Mouse (Mus musculus) olfactory bulb, adult 2 months (tissue): ENCODE results near the gene Olfr453. TPM values are rescaled to one million over a fixed set of nuclear protein-coding genes. Genes with fewer than 3 reads are reported as not detected.
A peak's percentile ranks its signal among the peaks of the same experiment; 100 is the strongest.

Experiments
- H3K27ac ChIP-seq: fragments of 200-500 bp; 2 replicates; pipeline ENCODE4 v1.5.1; 2012; ENCODE audit warnings: low read depth, low read length; ENCODE audit not compliant: insufficient read depth
- H3K4me1 ChIP-seq: fragments of 200-500 bp; 2 replicates; pipeline ENCODE4 v1.6.1; 2012; ENCODE audit warnings: low read length; ENCODE audit not compliant: control insufficient read depth, insufficient read depth
- H3K4me3 ChIP-seq: fragments of 200-500 bp; 2 replicates; pipeline ENCODE4 v1.5.1; 2012; ENCODE audit warnings: mild to moderate bottlenecking, low read depth, low read length, moderate library complexity; ENCODE audit not compliant: insufficient read depth
- CTCF ChIP-seq: fragments of 200-500 bp; IDR thresholded peaks from 2 replicates; pipeline ENCODE4 v1.5.1; 2012; ENCODE audit warnings: low read depth, mild to moderate bottlenecking, low read length, moderate library complexity; ENCODE audit not compliant: insufficient read depth
- POLR2A ChIP-seq: fragments of 200-500 bp; IDR thresholded peaks from 2 replicates; pipeline ENCODE4 v1.6.1; 2012; ENCODE audit warnings: mild to moderate bottlenecking, low read depth, low read length, moderate library complexity; ENCODE audit not compliant: insufficient read depth
- WGBS: fragments of 180-500 bp; shearing (Covaris S2); methylation state at CpG from one replicate; pipeline ENCODE4 v1.1.7; 2018; 5-methylcytosine and 5-hydroxymethylcytosine counted together
- polyA plus RNA-seq: library from polyadenylated mRNA; stranded (reverse); fragments of >200 nt; gene quantifications from 2 replicates; pipeline ENCODE4 v1.2.4, GENCODE M21; 2012; ENCODE audit warnings: low replicate concordance; ENCODE audit not compliant: missing spikeins, insufficient read depth, insufficient read length

Olfr453 gene
- polyA plus RNA-seq = not detected in 2 replicates

DNA sequence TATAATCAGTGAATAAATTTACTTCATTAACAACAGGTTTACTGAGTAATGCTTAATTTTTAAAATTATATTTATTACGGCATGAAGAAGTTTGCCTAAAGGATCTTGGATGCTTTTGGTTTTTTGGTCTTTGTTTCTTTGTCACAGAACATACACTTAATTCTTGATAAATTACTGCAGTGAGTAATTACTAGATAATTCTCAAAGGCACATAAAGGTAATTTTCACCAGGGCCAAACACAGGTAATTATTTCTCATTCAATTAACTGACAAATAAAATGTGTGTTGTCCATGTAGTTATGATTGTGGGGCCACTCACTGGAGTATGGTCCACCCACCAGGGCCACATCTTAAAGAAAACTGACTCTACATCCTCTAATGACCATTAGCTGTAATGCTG lies at the start of gene Olfr453:
Gene Olfr453 (plus strand): TSS at position 301 of the 400 bp plus-strand sequence.
- no peaks in the 10 kb centered on the region for H3K4me1 ChIP-seq
- no peak within 1 kb of the TSS for H3K27ac ChIP-seq
- 68% methylated on average over 1 of the region's 1 CpGs for WGBS
- TF ChIP-seq CTCF = no peak
- TF ChIP-seq POLR2A = no peak
- no peak within 1 kb of the TSS for H3K4me3 ChIP-seq

DNA sequence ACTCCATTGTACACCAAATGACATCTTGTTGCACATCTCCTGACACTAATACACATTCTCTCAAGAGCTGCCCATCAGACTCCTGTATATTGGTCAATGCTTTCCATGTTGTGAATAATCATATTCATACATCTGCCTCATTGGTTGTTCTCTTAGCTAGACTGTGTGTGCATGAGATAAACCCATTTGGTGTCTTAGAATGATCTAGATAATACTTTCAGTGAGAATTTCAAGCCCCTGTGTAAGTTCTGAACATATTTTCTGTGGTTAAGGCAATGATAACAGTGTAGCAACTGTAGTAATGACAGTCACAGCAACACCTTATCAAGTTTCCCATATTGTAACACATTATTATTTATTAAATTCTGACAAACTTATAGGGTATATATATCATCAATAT lies 49.4 kb upstream of the Olfr453 start:
- peaks cover 5% of the 10 kb centered on the region for H3K4me1 ChIP-seq
- TF ChIP-seq CTCF (no peak), POLR2A (no peak)

DNA sequence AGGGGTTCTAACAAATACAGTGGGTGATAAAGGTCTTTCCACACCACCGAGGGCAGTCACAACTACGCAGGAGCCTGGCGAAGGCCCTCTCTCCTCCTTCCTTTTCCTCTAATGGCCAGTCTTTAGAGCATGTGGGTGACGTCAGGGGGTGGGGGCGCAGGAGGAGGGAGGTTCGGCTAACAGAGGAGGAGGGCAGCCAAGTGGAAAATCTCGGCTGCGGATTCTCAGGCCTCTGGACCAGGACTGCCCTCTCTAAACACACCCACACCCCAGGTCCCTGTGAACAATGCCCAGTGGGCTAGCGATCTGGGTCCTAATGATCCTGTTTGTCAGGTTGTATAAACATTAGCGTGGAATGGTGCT lies 47.0 kb upstream of the Olfr453 start:
- TF ChIP-seq POLR2A = no peak
- TF ChIP-seq CTCF = no peak
- 2% methylated on average over 10 of the region's 10 CpGs for WGBS
- H3K27ac ChIP-seq = peak overlapping the region; percentile 92

More for the DNA sequence above, 49.4 kb upstream of the Olfr453 start:
- H3K27ac ChIP-seq = no peak overlapping the region
- no peak overlapping the region for H3K4me3 ChIP-seq

DNA sequence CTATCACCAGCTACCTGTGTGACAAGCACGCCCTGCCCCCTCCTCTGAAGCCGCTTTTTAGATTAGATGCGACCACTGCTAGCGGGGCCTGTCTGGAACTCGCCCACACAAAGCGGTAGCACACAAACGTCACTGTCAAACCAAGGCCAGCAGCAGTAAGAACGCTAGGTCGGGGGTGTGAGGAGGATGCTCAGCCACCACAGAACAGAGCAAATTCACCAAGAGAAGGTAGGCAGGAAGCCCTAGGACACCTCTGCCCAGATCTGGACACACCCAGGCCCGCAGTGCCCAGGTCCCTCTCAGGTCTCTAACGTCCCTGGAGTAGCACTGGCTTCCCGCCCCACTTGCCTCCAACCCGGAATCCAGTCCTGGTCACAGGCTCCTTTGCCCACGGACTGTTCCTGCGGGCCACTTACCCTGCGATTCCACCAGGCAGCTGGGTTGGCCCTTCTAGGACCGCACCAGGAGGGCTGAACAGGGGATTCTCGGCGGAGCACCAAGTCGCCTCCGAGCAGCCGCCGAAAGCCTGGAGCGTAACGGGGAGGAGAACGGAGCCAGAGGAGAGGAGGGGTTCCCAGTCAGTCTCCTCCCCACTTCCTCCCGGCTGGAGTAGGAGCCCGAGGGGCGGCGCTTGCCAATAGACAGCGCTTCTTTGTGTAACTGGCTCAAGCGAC lies 46.5 kb upstream of the Olfr453 start:
- WGBS = under 1% methylated on average over 32 of the region's 32 CpGs

More for the DNA sequence above, 47.0 kb upstream of the Olfr453 start:
- peak overlapping the region; percentile 93 for H3K4me3 ChIP-seq
- H3K4me1 ChIP-seq = peaks cover 8% of the 10 kb centered on the region

DNA sequence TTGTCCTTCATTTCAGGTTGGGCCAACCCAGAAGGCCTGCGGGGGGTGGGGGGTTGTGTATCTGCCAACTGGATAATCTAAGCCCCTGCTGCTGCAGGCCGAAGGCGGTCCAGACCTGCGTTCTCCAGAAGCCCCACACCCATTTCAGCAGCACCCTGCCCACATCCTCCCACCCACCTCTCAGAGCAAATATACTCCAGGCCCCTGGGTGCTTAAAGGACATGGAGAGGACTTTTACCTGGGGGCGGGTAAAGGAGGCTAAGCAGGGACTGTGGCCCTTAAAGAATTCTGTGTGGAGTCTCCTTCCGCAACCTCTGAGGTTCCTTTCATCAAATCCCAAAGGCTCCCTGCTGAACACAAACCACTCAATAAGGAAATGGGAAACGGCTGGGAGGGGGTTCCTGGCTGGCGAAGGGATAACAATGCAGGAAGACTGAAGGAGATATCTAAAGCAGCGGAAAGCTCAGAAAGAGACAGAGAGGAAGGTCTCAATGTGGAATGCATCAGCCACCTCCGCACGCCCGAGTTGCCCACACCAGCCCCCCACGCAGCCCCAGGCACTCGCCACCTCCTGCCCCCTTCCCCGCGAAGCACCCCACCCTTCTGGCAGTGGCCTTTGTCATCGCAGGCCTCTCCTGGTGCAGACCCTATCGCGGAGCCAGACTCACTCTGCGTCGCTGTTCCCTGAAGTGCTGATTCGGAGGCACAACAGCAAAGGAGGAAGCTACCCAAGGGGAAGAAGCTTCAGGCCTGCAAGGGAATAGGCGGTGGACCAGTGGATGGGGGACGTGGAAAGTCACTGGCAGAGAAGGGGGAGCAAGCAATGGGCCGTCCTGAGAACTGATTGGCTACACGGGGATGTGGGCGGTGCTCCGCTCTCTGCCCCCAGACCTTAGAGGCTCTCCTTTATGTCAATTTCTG lies 29.6 kb upstream of the Olfr453 start, which contains the start of gene Tcaf1:
Gene Tcaf1 (minus strand): TSS at position 798 of the 921 bp plus-strand sequence.
- TF ChIP-seq POLR2A (peak; percentile 67), CTCF (no peak)
- peak within 1 kb of the TSS; percentile 84 for H3K27ac ChIP-seq
- peak within 1 kb of the TSS; percentile 73 for H3K4me3 ChIP-seq
- 1% methylated on average over 28 of the region's 28 CpGs for WGBS
- H3K4me1 ChIP-seq = peaks cover 5% of the 10 kb centered on the region; the same call in 1 of the 2 replicates

More for the DNA sequence above, 46.5 kb upstream of the Olfr453 start:
- H3K27ac ChIP-seq = peak overlapping the region; percentile 92
- H3K4me1 ChIP-seq = peaks cover 8% of the 10 kb centered on the region
- peak overlapping the region; percentile 93 for H3K4me3 ChIP-seq
- TF ChIP-seq POLR2A = peak; percentile 52; the same call in 1 of the 2 replicates
- no peak for TF ChIP-seq CTCF

DNA sequence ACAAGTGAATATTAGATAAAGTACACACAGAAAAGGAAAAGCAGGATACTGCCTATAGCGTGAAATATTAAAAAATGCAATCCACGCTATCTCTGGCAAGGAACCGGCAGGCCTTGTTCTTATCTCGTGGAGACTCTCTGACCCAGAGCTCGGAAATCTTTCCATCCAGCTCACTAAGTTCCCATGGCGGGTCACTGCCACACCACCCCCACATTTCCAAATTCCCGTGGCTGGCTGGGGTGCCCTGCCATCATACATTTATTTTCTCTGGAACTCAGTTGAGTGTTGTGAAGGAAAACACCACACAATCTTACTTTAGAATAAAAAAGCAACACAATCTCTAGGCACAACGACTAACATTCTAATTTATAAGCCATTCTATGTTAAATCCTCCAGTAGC lies 24.5 kb upstream of the Olfr453 start:
- Histone ChIP-seq H3K27ac (no peak overlapping the region), H3K4me3 (no peak overlapping the region), H3K4me1 (peaks cover 3% of the 10 kb centered on the region; the same call in 1 of the 2 replicates)
- TF ChIP-seq CTCF (no peak), POLR2A (no peak)
- 88% methylated on average over 8 of the region's 8 CpGs for WGBS

DNA sequence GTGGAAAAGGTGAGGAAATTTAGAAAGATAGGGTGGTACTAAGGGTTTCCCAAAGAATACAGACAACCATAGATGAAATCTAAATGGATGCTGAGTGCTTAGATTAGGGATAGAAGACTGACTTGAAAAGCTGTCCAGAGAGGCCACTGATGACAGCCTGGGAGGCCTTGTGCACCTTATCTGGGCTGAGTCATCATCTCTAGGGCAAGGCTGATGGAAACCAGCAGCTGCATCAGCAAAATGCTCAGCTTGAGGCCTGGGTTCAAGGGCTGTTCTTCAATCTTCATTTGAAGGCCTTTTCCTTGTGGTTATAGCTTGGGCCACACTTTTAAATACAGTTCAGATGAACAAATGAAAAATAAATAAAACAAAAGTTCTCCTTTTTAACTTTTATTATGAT lies 21.2 kb upstream of the Olfr453 start:
- H3K4me1 ChIP-seq = no peaks in the 10 kb centered on the region
- TF ChIP-seq CTCF (no peak), POLR2A (no peak)
- H3K27ac ChIP-seq = no peak overlapping the region

DNA sequence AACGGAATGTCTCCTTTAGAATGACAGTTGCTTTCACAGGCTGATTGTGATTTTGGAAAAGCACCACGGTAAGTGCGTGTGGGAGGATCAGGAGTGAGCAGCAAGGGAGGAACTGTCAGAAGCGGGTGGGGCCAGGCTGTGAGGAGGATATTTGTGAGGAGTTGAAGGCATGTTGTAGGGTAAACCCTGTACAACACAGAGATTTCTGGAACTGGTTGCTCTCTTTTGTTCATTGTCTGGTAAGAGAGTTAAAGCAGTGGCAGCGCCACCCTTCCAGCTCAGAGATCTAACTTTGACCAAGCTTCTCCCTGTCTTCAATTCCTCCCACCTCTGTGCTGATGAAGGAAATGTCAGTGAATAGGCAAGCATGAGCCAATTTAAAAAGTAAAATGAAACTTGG lies 3.1 kb downstream of the Olfr453 start:
- H3K4me1 ChIP-seq = no peaks in the 10 kb centered on the region
- H3K27ac ChIP-seq = no peak overlapping the region
- 76% methylated on average over 5 of the region's 5 CpGs for WGBS
- no peak overlapping the region for H3K4me3 ChIP-seq
- no peak for TF ChIP-seq CTCF
- no peak for TF ChIP-seq POLR2A

More for the DNA sequence above, 21.2 kb upstream of the Olfr453 start:
- H3K4me3 ChIP-seq = no peak overlapping the region

DNA sequence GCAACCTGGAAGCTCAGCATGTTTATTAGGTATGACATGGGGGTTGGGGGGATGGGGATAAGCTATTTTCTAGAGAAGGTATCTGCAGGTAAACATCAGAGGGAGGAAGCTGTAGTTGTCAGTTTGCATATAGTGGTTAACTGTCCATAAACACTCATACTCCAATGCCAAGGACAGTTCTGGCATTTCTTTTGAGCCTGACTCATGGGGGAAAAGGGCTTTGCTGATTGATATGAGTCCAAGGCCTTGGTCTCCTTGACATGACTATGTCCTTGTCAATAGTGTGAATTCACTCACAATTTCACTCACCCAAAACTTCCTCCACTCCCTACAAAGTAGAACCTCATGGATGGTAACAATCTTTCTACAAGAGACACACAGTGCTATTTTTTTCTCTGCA lies 8.7 kb downstream of the Olfr453 start:
- Histone ChIP-seq H3K4me1 (no peaks in the 10 kb centered on the region), H3K4me3 (no peak overlapping the region), H3K27ac (no peak overlapping the region)
- TF ChIP-seq POLR2A (no peak), CTCF (no peak)
